Mouse (Mus musculus) intestine, embryonic 15.5 days (tissue): Measurements from ENCODE around the gene Mtmr12. TPM values are rescaled to one million over a fixed set of nuclear protein-coding genes. Genes with fewer than 3 reads are reported as not detected.
"Not testable (repeated sequence)": the region's sequence is repeated elsewhere in the genome, so short reads cannot be mapped to it uniquely, and the experiment has no call there.

ENCODE experiments used
- ATAC-seq: fragments of 200-750 bp; cut with Nextera tagmentation; 2 replicates; pipeline ENCODE4 v1.8.0; 2017; ENCODE audit warnings: moderate TSS enrichment, moderate library complexity
- H3K27ac ChIP-seq: fragments of 300-500 bp; sonication (generic); 2 replicates; pipeline ENCODE4 v1.5.1; 2015; ENCODE audit warnings: mild to moderate bottlenecking, inconsistent platforms
- H3K27me3 ChIP-seq: fragments of 300-500 bp; sonication (generic); replicated peaks from 2 replicates; pipeline ENCODE4 v1.6.1; 2015; ENCODE audit warnings: inconsistent platforms
- H3K36me3 ChIP-seq: fragments of 300-500 bp; sonication (generic); 2 replicates; pipeline ENCODE4 v1.6.1; 2015; ENCODE audit warnings: inconsistent platforms
- H3K4me1 ChIP-seq: fragments of 300-500 bp; sonication (generic); replicated peaks from 2 replicates; pipeline ENCODE4 v1.6.1; 2015; ENCODE audit warnings: inconsistent platforms
- H3K4me2 ChIP-seq: fragments of 300-500 bp; sonication (generic); replicated peaks from 2 replicates; pipeline ENCODE4 v1.6.1; 2015; ENCODE audit warnings: mild to moderate bottlenecking, inconsistent platforms
- H3K4me3 ChIP-seq: fragments of 300-500 bp; sonication (generic); replicated peaks from 2 replicates; pipeline ENCODE4 v1.5.1; 2015; ENCODE audit warnings: inconsistent platforms
- H3K9ac ChIP-seq: fragments of 300-500 bp; sonication (generic); 2 replicates; pipeline ENCODE4 v1.6.1; 2015; ENCODE audit warnings: inconsistent platforms
- H3K9me3 ChIP-seq: fragments of 300-500 bp; sonication (generic); 2 replicates; pipeline ENCODE4 v1.6.1; 2016; ENCODE audit warnings: inconsistent platforms
- WGBS: fragments of 180-500 bp; shearing (Covaris S2); methylation state at CpG from one replicate; pipeline ENCODE4 v1.1.7; 2015; 5-methylcytosine and 5-hydroxymethylcytosine counted together
- polyA plus RNA-seq: library from polyadenylated mRNA; unstranded; fragments of >200 nt; fragmentation: Nextera tagmentation; extraction: Ambion mirVana; gene quantifications from 2 replicates; pipeline ENCODE4 v1.2.1, GENCODE M21; 2015

The Mtmr12 gene
- 16.6 and 17.9 TPM in 2 replicates for polyA plus RNA-seq

- Histone ChIP-seq H3K36me3 (no peaks in the 10 kb centered on the region), H3K9ac (peak within 1 kb of the TSS; percentile 93), H3K4me2 (peak within 1 kb of the TSS; percentile 70), H3K27ac (peak within 1 kb of the TSS; percentile 89), H3K9me3 (no peaks in the 10 kb centered on the region), H3K4me1 (peaks cover 34% of the 10 kb centered on the region), H3K27me3 (no peaks in the 10 kb centered on the region), H3K4me3 (peak within 1 kb of the TSS; percentile 96)
- peak; percentile 98 for ATAC-seq
- under 1% methylated on average over 56 of the region's 58 CpGs for WGBS
These were observed at the start of gene Mtmr12 for GRCm38 (mm10) chr15:12204319-12205159. Gene Mtmr12, plus strand, starts transcription at chr15:12205028.

GRCm38 (mm10) chr15:12178126-12178525, 26.7 kb upstream of the Mtmr12 start:
- Histone ChIP-seq H3K9ac (no peak overlapping the region), H3K9me3 (no peaks in the 10 kb centered on the region), H3K36me3 (peaks cover 14% of the 10 kb centered on the region), H3K4me3 (no peak overlapping the region), H3K27ac (no peak overlapping the region), H3K27me3 (no peaks in the 10 kb centered on the region), H3K4me1 (no peaks in the 10 kb centered on the region), H3K4me2 (no peak overlapping the region)
- WGBS, result 92% methylated on average over 5 of the region's 5 CpGs
- ATAC-seq, result no peak

GRCm38 (mm10) chr15:12181181-12181805, 23.5 kb upstream of the Mtmr12 start:
- 88% methylated on average over 13 of the region's 13 CpGs for WGBS
- not testable (repeated sequence) for ATAC-seq, H3K4me1 ChIP-seq, H3K36me3 ChIP-seq, H3K4me3 ChIP-seq, H3K27me3 ChIP-seq, H3K9me3 ChIP-seq, H3K4me2 ChIP-seq, H3K9ac ChIP-seq, H3K27ac ChIP-seq

- Histone ChIP-seq H3K27me3 (no peaks in the 10 kb centered on the region), H3K9ac (0 out of 2 replicates have a peak overlapping the region, but pooled peaks have one; percentile 23), H3K36me3 (peaks cover 4% of the 10 kb centered on the region), H3K4me2 (peak overlapping the region; percentile 56), H3K4me1 (peaks cover 11% of the 10 kb centered on the region), H3K27ac (peak overlapping the region; percentile 90), H3K9me3 (no peaks in the 10 kb centered on the region), H3K4me3 (peak overlapping the region; percentile 20)
- peak; percentile 84 for ATAC-seq
- 23% methylated on average over 25 of the region's 25 CpGs for WGBS
These were observed 10.7 kb upstream of the Mtmr12 start for GRCm38 (mm10) chr15:12193880-12194816.

GRCm38 (mm10) chr15:12194817-12195735, 9.8 kb upstream of the Mtmr12 start:
- peaks cover 4% of the 10 kb centered on the region for H3K36me3 ChIP-seq
- H3K4me1 ChIP-seq, result peaks cover 11% of the 10 kb centered on the region
- H3K4me2 ChIP-seq, result peak overlapping the region; percentile 56
- peak overlapping the region; percentile 14; the same call in 1 of the 2 replicates for H3K4me3 ChIP-seq
- 40% methylated on average over 20 of the region's 20 CpGs for WGBS
- H3K9me3 ChIP-seq, result no peaks in the 10 kb centered on the region
- H3K9ac ChIP-seq, result 0 out of 2 replicates have a peak overlapping the region, but pooled peaks have one; percentile 23
- ATAC-seq, result peak; percentile 13; the same call in 1 of the 2 replicates
- peak overlapping the region; percentile 90 for H3K27ac ChIP-seq
- H3K27me3 ChIP-seq, result no peaks in the 10 kb centered on the region

- H3K27ac ChIP-seq, result no peak overlapping the region
- no peaks in the 10 kb centered on the region for H3K9me3 ChIP-seq
- no peaks in the 10 kb centered on the region for H3K36me3 ChIP-seq
- no peaks in the 10 kb centered on the region for H3K27me3 ChIP-seq
- H3K9ac ChIP-seq, result no peak overlapping the region
- 81% methylated on average over 5 of the region's 6 CpGs for WGBS
- H3K4me1 ChIP-seq, result peaks cover 11% of the 10 kb centered on the region
- H3K4me2 ChIP-seq, result no peak overlapping the region
- H3K4me3 ChIP-seq, result no peak overlapping the region
- no peak for ATAC-seq
These were observed 8.9 kb upstream of the Mtmr12 start for GRCm38 (mm10) chr15:12195966-12196365.

- Histone ChIP-seq H3K4me2 (peak overlapping the region; percentile 33; the same call in 1 of the 2 replicates), H3K36me3 (no peaks in the 10 kb centered on the region), H3K9me3 (no peaks in the 10 kb centered on the region), H3K9ac (no peak overlapping the region), H3K27me3 (no peaks in the 10 kb centered on the region), H3K27ac (no peak overlapping the region), H3K4me3 (no peak overlapping the region), H3K4me1 (peaks cover 11% of the 10 kb centered on the region)
- WGBS, result 34% methylated on average over 22 of the region's 22 CpGs
- ATAC-seq, result peak; percentile 44
These were observed 8.2 kb upstream of the Mtmr12 start for GRCm38 (mm10) chr15:12196410-12197191.

GRCm38 (mm10) chr15:12197361-12197760, 7.5 kb upstream of the Mtmr12 start:
- H3K27ac ChIP-seq, result no peak overlapping the region
- no peak overlapping the region for H3K9ac ChIP-seq
- H3K4me1 ChIP-seq, result peaks cover 11% of the 10 kb centered on the region
- H3K27me3 ChIP-seq, result no peaks in the 10 kb centered on the region
- no peaks in the 10 kb centered on the region for H3K9me3 ChIP-seq
- no peak for ATAC-seq
- no peaks in the 10 kb centered on the region for H3K36me3 ChIP-seq
- 0 out of 2 replicates have a peak overlapping the region, but pooled peaks have one; percentile 33 for H3K4me2 ChIP-seq
- WGBS, result 83% methylated on average over 6 of the region's 6 CpGs
- no peak overlapping the region for H3K4me3 ChIP-seq

- H3K4me1 ChIP-seq, result peaks cover 14% of the 10 kb centered on the region
- H3K27me3 ChIP-seq, result no peaks in the 10 kb centered on the region
- H3K36me3 ChIP-seq, result no peaks in the 10 kb centered on the region
- no peak overlapping the region for H3K4me2 ChIP-seq
- H3K27ac ChIP-seq, result no peak overlapping the region
- no peaks in the 10 kb centered on the region for H3K9me3 ChIP-seq
- WGBS, result 81% methylated on average over 7 of the region's 7 CpGs
- no peak overlapping the region for H3K4me3 ChIP-seq
- ATAC-seq, result no peak
- H3K9ac ChIP-seq, result no peak overlapping the region
These were observed 4.8 kb upstream of the Mtmr12 start for GRCm38 (mm10) chr15:12200021-12200420.

GRCm38 (mm10) chr15:12201856-12202255, 3.0 kb upstream of the Mtmr12 start:
- H3K9me3 ChIP-seq, result no peaks in the 10 kb centered on the region
- no peaks in the 10 kb centered on the region for H3K27me3 ChIP-seq
- H3K4me2 ChIP-seq, result no peak overlapping the region
- H3K4me1 ChIP-seq, result peaks cover 17% of the 10 kb centered on the region
- H3K4me3 ChIP-seq, result no peak overlapping the region
- no peaks in the 10 kb centered on the region for H3K36me3 ChIP-seq
- H3K27ac ChIP-seq, result no peak overlapping the region
- ATAC-seq, result no peak
- H3K9ac ChIP-seq, result no peak overlapping the region
